Mouse (Mus musculus) gastrocnemius, postnatal 25 days (tissue): ENCODE measurements around the gene Pde4d. TPM values are rescaled to one million over a fixed set of nuclear protein-coding genes. Genes with fewer than 3 reads are reported as not detected.
A peak's percentile ranks its signal among the peaks of the same experiment; 100 is the strongest.

Source experiments
- DNase-seq: peaks from one replicate; pipeline ENCODE4 v3.0.0; 2022
- total RNA-seq, 2 experiments: library from RNA; stranded (reverse); gene quantifications; 1 replicate in 1 of 2; 2 replicates in 1 of 2; pipeline ENCODE4 v1.2.3; 2021

Pde4d gene
- total RNA-seq, 2 experiments from 2014 or later, result 153 to 164 TPM

GRCm38 (mm10) chr13:109706579-109706978 lies 1256.8 kb downstream of the Pde4d start:
- no peak for DNase-seq

- DNase-seq, result no peak
Observed at GRCm38 (mm10) chr13:109707154-109707553, 1257.4 kb downstream of the Pde4d start.

- no peak for DNase-seq
Observed at GRCm38 (mm10) chr13:109708326-109708725, 1258.6 kb downstream of the Pde4d start.

- DNase-seq, result no peak
Observed at GRCm38 (mm10) chr13:109714581-109714980, 1264.8 kb downstream of the Pde4d start.

- no peak for DNase-seq
Observed at GRCm38 (mm10) chr13:109715321-109715720, 1265.6 kb downstream of the Pde4d start.

- DNase-seq, result no peak
Observed at GRCm38 (mm10) chr13:109720127-109720713, 1270.5 kb downstream of the Pde4d start.

- DNase-seq, result no peak
Observed at GRCm38 (mm10) chr13:109722237-109723119, 1272.7 kb downstream of the Pde4d start.

- DNase-seq, result no peak
Observed at GRCm38 (mm10) chr13:109727346-109727745, 1277.6 kb downstream of the Pde4d start.

- DNase-seq, result no peak
Observed at GRCm38 (mm10) chr13:109729612-109730011, 1279.9 kb downstream of the Pde4d start.

GRCm38 (mm10) chr13:109732655-109733376 lies 1283.1 kb downstream of the Pde4d start:
- DNase-seq, result no peak

- DNase-seq, result no peak
Observed at GRCm38 (mm10) chr13:109736290-109737078, 1286.7 kb downstream of the Pde4d start.

- DNase-seq, result no peak
Observed at GRCm38 (mm10) chr13:109746492-109746891, 1296.7 kb downstream of the Pde4d start.

GRCm38 (mm10) chr13:109752236-109752863 lies 1302.6 kb downstream of the Pde4d start:
- DNase-seq, result peak; percentile 75

- DNase-seq, result peak; percentile 18
Observed at GRCm38 (mm10) chr13:109756854-109757253, 1307.1 kb downstream of the Pde4d start.

- no peak for DNase-seq
Observed at GRCm38 (mm10) chr13:109759201-109759600, 1309.5 kb downstream of the Pde4d start.

GRCm38 (mm10) chr13:109761081-109761480 lies 1311.3 kb downstream of the Pde4d start:
- peak; percentile 23 for DNase-seq

- no peak for DNase-seq
Observed at GRCm38 (mm10) chr13:109774791-109775190, 1325.0 kb downstream of the Pde4d start.

- no peak for DNase-seq
Observed at GRCm38 (mm10) chr13:109775197-109775596, 1325.4 kb downstream of the Pde4d start.

GRCm38 (mm10) chr13:109776116-109776515 lies 1326.4 kb downstream of the Pde4d start:
- DNase-seq, result peak; percentile 84

- no peak for DNase-seq
Observed at GRCm38 (mm10) chr13:109776995-109777394, 1327.2 kb downstream of the Pde4d start.

GRCm38 (mm10) chr13:109777441-109777840 lies 1327.7 kb downstream of the Pde4d start:
- no peak for DNase-seq
